Mouse (Mus musculus): Measurements from ENCODE around the gene Gm6169. TPM values are rescaled to one million over a fixed set of nuclear protein-coding genes. Genes with fewer than 3 reads are reported as not detected.

The Gm6169 gene
- 11.7 TPM for polyA plus RNA-seq (2014; fragmentation: Illumina TruSeq; extraction: RNeasy Lipid Tissue Mini Kit (QIAGEN cat#74804); ENCODE audit: low replicate concordance)

DNA sequence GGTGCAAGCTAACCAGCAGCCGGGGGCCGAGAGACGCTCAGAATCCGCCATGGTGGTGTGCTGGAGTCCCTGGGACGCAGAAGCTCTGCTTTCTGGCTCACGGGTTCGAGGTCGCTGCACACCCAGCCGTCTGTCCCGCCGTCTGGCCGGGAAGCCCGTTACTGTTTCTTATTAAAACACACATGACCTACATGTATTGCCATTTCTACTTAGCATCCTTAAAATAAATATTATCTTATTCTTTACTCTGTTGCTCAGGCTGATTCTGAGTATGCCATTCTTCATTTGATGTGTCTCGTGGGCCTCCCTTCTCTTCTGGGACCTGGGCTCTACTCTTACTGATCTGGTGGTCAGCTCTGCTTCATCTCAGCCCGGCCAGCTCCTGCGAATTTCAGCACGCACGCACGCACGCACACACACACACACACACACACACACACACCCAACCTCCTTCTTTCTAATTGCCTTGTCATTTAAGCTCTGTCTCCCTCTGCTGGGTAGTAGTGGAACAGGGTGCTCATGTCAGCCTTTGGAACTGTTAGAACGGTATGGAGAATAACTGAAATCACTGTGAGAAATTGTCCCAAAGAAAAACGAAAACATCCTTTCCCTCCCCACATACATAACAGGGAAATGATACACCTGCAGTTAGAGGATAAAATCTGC lies at the start of gene Gm6169:
Gm6169 (minus strand) TSS at position 51 of the 666 bp plus-strand sequence.

DNA sequence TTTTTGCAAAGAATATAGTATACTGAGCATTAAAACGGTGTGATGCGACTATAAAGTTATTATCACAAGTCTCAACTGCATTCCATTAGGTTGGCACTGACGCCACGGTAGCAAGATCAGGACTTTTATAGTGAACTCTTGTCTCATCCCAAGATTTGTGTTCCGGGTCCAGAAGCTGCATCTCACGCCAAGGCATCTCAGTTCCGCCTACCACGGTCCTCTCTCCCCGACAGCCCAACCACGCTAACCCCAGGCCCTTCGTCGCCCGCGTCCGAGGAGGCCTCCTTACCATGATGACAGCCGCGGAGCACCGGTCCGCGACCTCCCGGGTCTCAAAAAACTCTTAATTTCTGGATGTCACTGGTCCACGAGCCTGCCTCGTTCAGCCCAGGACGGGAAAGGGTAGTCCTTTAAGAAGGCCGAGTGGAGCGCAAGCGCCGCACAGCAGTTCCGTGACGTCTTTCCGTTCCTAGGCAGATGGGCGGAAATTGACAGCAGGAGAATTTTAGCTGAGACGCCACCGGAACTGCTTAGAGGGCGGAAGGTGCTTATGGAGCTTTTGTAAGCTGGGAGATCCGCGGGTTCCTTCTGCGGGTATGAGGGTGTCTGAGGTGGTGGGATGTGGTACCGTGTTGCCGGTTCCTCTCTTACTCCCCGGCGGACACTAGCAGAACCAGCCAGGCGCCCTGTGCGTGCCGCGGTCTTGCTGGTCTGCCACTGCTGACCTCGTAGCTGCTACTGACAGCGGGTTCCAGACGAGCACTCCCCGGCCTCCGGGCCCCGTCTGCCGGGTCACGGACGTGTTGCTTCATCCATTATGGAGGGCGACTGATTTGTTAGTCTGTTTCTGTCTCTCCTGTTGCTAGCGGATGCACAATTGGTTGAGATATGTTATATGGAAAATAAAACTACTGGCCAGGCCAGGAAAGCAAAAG lies 38.7 kb upstream of the Gm6169 start, which contains the start of the genes Gfm2 and Nsa2:
Gfm2 (plus strand) TSS at position 472 of the 935 bp plus-strand sequence.
Nsa2 (minus strand) TSS at position 472 of the 935 bp plus-strand sequence.

DNA sequence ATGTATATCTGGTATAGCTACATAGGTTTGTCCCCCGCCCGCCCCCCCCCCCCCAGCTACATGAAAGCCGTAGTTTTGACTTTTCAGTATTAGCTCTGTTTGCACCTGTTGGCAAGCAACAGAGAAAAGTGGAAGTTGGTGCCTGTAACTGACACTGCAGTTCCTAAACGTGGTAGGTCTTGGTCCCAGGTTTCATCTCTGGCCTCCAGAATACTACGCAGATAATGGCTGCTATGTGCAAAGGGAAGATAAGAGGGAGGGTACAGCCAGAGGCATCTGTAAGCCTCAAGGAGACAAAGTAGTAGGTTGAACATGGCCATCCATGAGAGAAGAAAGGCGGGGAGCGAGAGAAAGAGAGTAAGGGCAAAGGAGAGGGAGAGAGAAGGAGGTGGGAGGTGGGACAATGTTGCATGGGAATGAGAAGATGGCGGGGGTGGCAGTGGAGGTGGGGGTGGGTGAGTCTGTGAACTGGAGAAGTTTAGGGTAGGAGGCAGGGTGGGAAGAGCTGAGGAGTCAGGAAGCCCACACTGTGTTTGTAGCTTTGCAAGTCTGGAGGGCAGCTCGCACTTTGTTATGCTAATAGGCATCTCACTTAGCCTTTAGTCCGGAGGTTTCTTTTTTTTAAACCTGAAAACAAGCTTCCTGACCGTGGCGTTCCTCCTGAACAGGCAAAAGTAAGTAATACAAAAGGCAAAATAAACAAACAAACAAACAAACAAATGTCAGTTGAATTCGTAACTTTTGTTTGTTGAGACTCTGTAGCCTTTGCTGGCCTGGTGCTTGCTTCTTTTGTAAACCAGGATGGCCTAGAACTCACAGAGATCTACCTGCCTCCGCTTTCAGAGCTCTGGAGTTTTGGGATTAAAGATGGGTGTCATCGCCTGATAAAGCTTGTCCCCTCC lies 32.1 kb downstream of the Gm6169 start, which contains the start of gene Fam169a:
Fam169a (plus strand) TSS at position 638 of the 902 bp plus-strand sequence.

Other genes with a start within 250 kb of the Gm6169 start
- gene Gcnt4, start 174.5 kb downstream of the Gm6169 start, polyA plus RNA-seq (2014; fragmentation: Illumina TruSeq; extraction: RNeasy Lipid Tissue Mini Kit (QIAGEN cat#74804); ENCODE audit: low replicate concordance): 57.4 TPM
- not detected for gene 1700029F12Rik, start 64.9 kb downstream of the Gm6169 start, polyA plus RNA-seq (2014; fragmentation: Illumina TruSeq; extraction: RNeasy Lipid Tissue Mini Kit (QIAGEN cat#74804); ENCODE audit: low replicate concordance)
- 0.26 TPM for gene Fam169a, start 32.0 kb downstream of the Gm6169 start, polyA plus RNA-seq (2014; fragmentation: Illumina TruSeq; extraction: RNeasy Lipid Tissue Mini Kit (QIAGEN cat#74804); ENCODE audit: low replicate concordance)
- 59.9 TPM for gene Gfm2, start 38.7 kb upstream of the Gm6169 start, polyA plus RNA-seq (2014; fragmentation: Illumina TruSeq; extraction: RNeasy Lipid Tissue Mini Kit (QIAGEN cat#74804); ENCODE audit: low replicate concordance)
- gene Nsa2, start 38.7 kb upstream of the Gm6169 start, polyA plus RNA-seq (2014; fragmentation: Illumina TruSeq; extraction: RNeasy Lipid Tissue Mini Kit (QIAGEN cat#74804); ENCODE audit: low replicate concordance): 186 TPM
- 244 TPM for gene Hexb, start 99.1 kb upstream of the Gm6169 start, polyA plus RNA-seq (2014; fragmentation: Illumina TruSeq; extraction: RNeasy Lipid Tissue Mini Kit (QIAGEN cat#74804); ENCODE audit: low replicate concordance)
- gene Enc1, start 141.9 kb upstream of the Gm6169 start, polyA plus RNA-seq (2014; fragmentation: Illumina TruSeq; extraction: RNeasy Lipid Tissue Mini Kit (QIAGEN cat#74804); ENCODE audit: low replicate concordance): 5.5 TPM